Mouse (Mus musculus) E14TG2a.4 (cell line): ENCODE results near the gene Col13a1.

ENCODE experiments used
- CTCF ChIP-seq: conservative IDR thresholded peaks from 2 replicates; pipeline ENCODE4 v1.5.1; 2014; ENCODE audit warnings: low read length
- POU5F1 ChIP-seq: IDR thresholded peaks from 2 replicates; pipeline ENCODE4 v1.6.1; 2014; ENCODE audit warnings: low read length, borderline replicate concordance

- TF ChIP-seq CTCF (no peak), POU5F1 (no peak)
Observed at GRCm38 (mm10) chr10:61905308-61905707, 73.6 kb downstream of the Col13a1 start.
